ENCODE assay signal across 18 mouse cellular contexts in genomic region chrX:12877506-12877905, GRCm38 (mm10).
DNase-seq lines count a peak whose midpoint lies in the region; ATAC-seq and TF ChIP-seq lines count a peak whose summit lies in the region.
"Had no signal": no experiment of that assay in that cellular context is flagged by ENCODE, and none has a peak within 500 bp of the region (broad histone marks: within the 10 kb centered on the region; RNA-seq: fewer than 3 reads in every experiment).

No protein-coding gene starts in this region.

- ATAC-seq in hindbrain, embryonic 13.5 days (ENCODE audit: low FRiP score): no peak
- no peak for ATAC-seq in hindbrain, embryonic 12.5 days (ENCODE audit: low FRiP score)
- ATAC-seq in midbrain, embryonic 14.5 days (ENCODE audit: low FRiP score, low TSS enrichment): no peak
- ATAC-seq in midbrain, postnatal 0 days (ENCODE audit: low FRiP score): no peak
- ATAC-seq: forebrain, embryonic 13.5 days; forebrain, postnatal 0 days; intestine, embryonic 16.5 days; Patski had no signal

- H3K9me3 ChIP-seq in hindbrain, embryonic 13.5 days: no peaks in the 10 kb centered on the region
- H3K9me3 ChIP-seq in hindbrain, embryonic 12.5 days (replicated peaks): no peaks in the 10 kb centered on the region
- no peaks in the 10 kb centered on the region for H3K9me3 ChIP-seq in midbrain, embryonic 14.5 days (ENCODE audit: control insufficient read depth, low read length)
- H3K9me3 ChIP-seq in midbrain, postnatal 0 days (ENCODE audit: low read length): no peaks in the 10 kb centered on the region
- H3K9me3 ChIP-seq: embryonic facial prominence, embryonic 10.5 days; forebrain, embryonic 13.5 days; heart, embryonic 12.5 days had no signal

- TF ChIP-seq POLR2A in cortical plate, adult 2 months (IDR thresholded peaks at IDR 0.05; ENCODE audit: extremely low read depth, insufficient read depth, low read length): no peak

- H3K27me3 ChIP-seq in hindbrain, embryonic 13.5 days: no peaks in the 10 kb centered on the region
- no peaks in the 10 kb centered on the region for H3K27me3 ChIP-seq in hindbrain, embryonic 12.5 days
- H3K27me3 ChIP-seq in midbrain, embryonic 14.5 days (ENCODE audit: control insufficient read depth, insufficient read depth, low read length): no peaks in the 10 kb centered on the region
- no peaks in the 10 kb centered on the region for H3K27me3 ChIP-seq in midbrain, postnatal 0 days (ENCODE audit: insufficient read depth, low read length)
- H3K27me3 ChIP-seq: forebrain, embryonic 13.5 days; heart, embryonic 12.5 days; Patski had no signal

- H3K4me1 ChIP-seq in hindbrain, embryonic 13.5 days (replicated peaks): no peaks in the 10 kb centered on the region; the same call in 1 of the 2 replicates
- H3K4me1 ChIP-seq in hindbrain, embryonic 12.5 days: no peaks in the 10 kb centered on the region
- H3K4me1 ChIP-seq in midbrain, embryonic 14.5 days (ENCODE audit: control insufficient read depth, insufficient read depth, low read length): no peaks in the 10 kb centered on the region
- no peaks in the 10 kb centered on the region for H3K4me1 ChIP-seq in midbrain, postnatal 0 days (ENCODE audit: insufficient read depth, low read length)
- no peaks in the 10 kb centered on the region for H3K4me1 ChIP-seq in cortical plate, adult 2 months (ENCODE audit: control insufficient read depth, insufficient read depth, low read length)
- H3K4me1 ChIP-seq: forebrain, embryonic 13.5 days; heart, embryonic 12.5 days had no signal

- no peak overlapping the region for H3K9ac ChIP-seq in hindbrain, embryonic 13.5 days
- H3K9ac ChIP-seq in hindbrain, embryonic 12.5 days: no peak overlapping the region
- H3K9ac ChIP-seq in midbrain, embryonic 14.5 days (replicated peaks; ENCODE audit: low read length): no peak overlapping the region
- H3K9ac ChIP-seq in midbrain, postnatal 0 days (replicated peaks; ENCODE audit: low read length, poor library complexity, severe bottlenecking): no peak overlapping the region
- H3K9ac ChIP-seq: forebrain, embryonic 13.5 days; forebrain, postnatal 0 days; heart, embryonic 12.5 days; hindbrain, embryonic 14.5 days had no signal

- no peak for TF ChIP-seq CTCF in midbrain, postnatal 0 days (IDR thresholded peaks at IDR 0.05)
- TF ChIP-seq CTCF in cortical plate, adult 2 months (IDR thresholded peaks at IDR 0.05; ENCODE audit: extremely low read depth, insufficient read depth, low read length): no peak

- 48% methylated on average over 3 of the region's 4 CpGs for whole genome bisulfite sequencing in hindbrain, embryonic 13.5 days
- 42% methylated on average over 4 of the region's 4 CpGs for WGBS in hindbrain, embryonic 12.5 days
- 30% methylated on average over 4 of the region's 4 CpGs for WGBS in midbrain, embryonic 14.5 days
- WGBS in midbrain, postnatal 0 days: 31% methylated on average over 4 of the region's 4 CpGs

- H3K27ac ChIP-seq in hindbrain, embryonic 13.5 days: peak overlapping the region; percentile 67; the same call in 1 of the 2 replicates
- no peak overlapping the region for H3K27ac ChIP-seq in hindbrain, embryonic 12.5 days
- peak overlapping the region; percentile 64 for H3K27ac ChIP-seq in midbrain, embryonic 14.5 days (replicated peaks; ENCODE audit: low read depth, low read length)
- no peak overlapping the region for H3K27ac ChIP-seq in midbrain, postnatal 0 days (ENCODE audit: low read depth, low read length)
- peak overlapping the region; percentile 45 for H3K27ac ChIP-seq in cortical plate, adult 2 months (ENCODE audit: insufficient read depth, low read length)
- H3K27ac ChIP-seq: embryonic facial prominence, embryonic 10.5 days; forebrain, embryonic 13.5 days; hindbrain, embryonic 14.5 days had no signal

- no peak overlapping the region for H3K4me3 ChIP-seq in hindbrain, embryonic 13.5 days
- H3K4me3 ChIP-seq in hindbrain, embryonic 12.5 days: no peak overlapping the region
- no peak overlapping the region for H3K4me3 ChIP-seq in midbrain, embryonic 14.5 days (replicated peaks; ENCODE audit: low read depth, low read length)
- H3K4me3 ChIP-seq in midbrain, postnatal 0 days (ENCODE audit: low read depth, low read length): no peak overlapping the region
- H3K4me3 ChIP-seq in cortical plate, adult 2 months (ENCODE audit: insufficient read depth, low read length): no peak overlapping the region
- H3K4me3 ChIP-seq: embryonic facial prominence, embryonic 10.5 days; forebrain, embryonic 13.5 days; heart, embryonic 12.5 days had no signal

- H3K36me3 ChIP-seq in hindbrain, embryonic 13.5 days: no peaks in the 10 kb centered on the region
- H3K36me3 ChIP-seq in hindbrain, embryonic 12.5 days: no peaks in the 10 kb centered on the region
- no peaks in the 10 kb centered on the region for H3K36me3 ChIP-seq in midbrain, embryonic 14.5 days (ENCODE audit: control insufficient read depth, insufficient read depth, low read length)
- H3K36me3 ChIP-seq in midbrain, postnatal 0 days (ENCODE audit: insufficient read depth, low read length): no peaks in the 10 kb centered on the region
- H3K36me3 ChIP-seq: embryonic facial prominence, embryonic 10.5 days; heart, embryonic 12.5 days had no signal

- DNase-seq in cerebellum, adult 8-10 months: peak; percentile 17
- DNase-seq in cerebellum, adult 11-12 months: no peak
- DNase-seq in midbrain, embryonic 14.5 days: peak; percentile 17
- DNase-seq in midbrain, postnatal 0 days (ENCODE audit: low spot score): no peak
- DNase-seq in spleen, postnatal 4 days (ENCODE audit: low spot score in 2 of 2): no peak
- DNase-seq: adrenal gland, postnatal 10 days; forebrain, postnatal 0 days; gastrocnemius, postnatal 14 days; kidney, adult 2 months had no signal

- H3K4me2 ChIP-seq in hindbrain, embryonic 13.5 days: no peak overlapping the region
- no peak overlapping the region for H3K4me2 ChIP-seq in hindbrain, embryonic 12.5 days (replicated peaks)
- no peak overlapping the region for H3K4me2 ChIP-seq in midbrain, embryonic 14.5 days (ENCODE audit: low read length)
- H3K4me2 ChIP-seq in midbrain, postnatal 0 days (ENCODE audit: low read depth, low read length, poor library complexity, severe bottlenecking): no peak overlapping the region
- H3K4me2 ChIP-seq: forebrain, embryonic 13.5 days; heart, embryonic 12.5 days; hindbrain, embryonic 14.5 days had no signal

Comparison
In these comparisons a context has a peak if more than half of its experiments do, and no peak if none do; other contexts are left out.
1. DNase-seq: peak in cerebellum, adult 8-10 months (single experiment) and midbrain, embryonic 14.5 days (single experiment); none in cerebellum, adult 11-12 months (single experiment), midbrain, postnatal 0 days (single experiment) and spleen, postnatal 4 days (0 of 2).
2. H3K27ac ChIP-seq: peak in hindbrain, embryonic 13.5 days (single experiment), midbrain, embryonic 14.5 days (single experiment) and cortical plate, adult 2 months (single experiment); none in hindbrain, embryonic 12.5 days (single experiment) and midbrain, postnatal 0 days (single experiment).